Mouse (Mus musculus) telencephalon, adult 2 months (tissue): ENCODE results near the gene Usp24.

ENCODE experiments used
- DNase-seq: peaks from one replicate; pipeline ENCODE4 v3.0.0-alpha.2; 2011; ENCODE audit warnings: low read depth, low spot score

Usp24 gene

GRCm38 (mm10) chr4:106315921-106316350 is at the start of gene Usp24:
TSS of gene Usp24 (plus strand) at chr4:106316213.
- no peak for DNase-seq

GRCm38 (mm10) chr4:106276937-106277336 is 39.1 kb upstream of the Usp24 start:
- DNase-seq: no peak

- no peak for DNase-seq
Observed at GRCm38 (mm10) chr4:106279177-106279576, 36.8 kb upstream of the Usp24 start.

GRCm38 (mm10) chr4:106281128-106281491 is 34.9 kb upstream of the Usp24 start:
- DNase-seq: no peak

GRCm38 (mm10) chr4:106281492-106282122 is 34.4 kb upstream of the Usp24 start:
- no peak for DNase-seq

- no peak for DNase-seq
Observed at GRCm38 (mm10) chr4:106282123-106282510, 33.9 kb upstream of the Usp24 start.

GRCm38 (mm10) chr4:106286958-106287743 is 28.9 kb upstream of the Usp24 start:
- DNase-seq: no peak

GRCm38 (mm10) chr4:106290201-106290600 is 25.8 kb upstream of the Usp24 start:
- DNase-seq: no peak

DNA sequence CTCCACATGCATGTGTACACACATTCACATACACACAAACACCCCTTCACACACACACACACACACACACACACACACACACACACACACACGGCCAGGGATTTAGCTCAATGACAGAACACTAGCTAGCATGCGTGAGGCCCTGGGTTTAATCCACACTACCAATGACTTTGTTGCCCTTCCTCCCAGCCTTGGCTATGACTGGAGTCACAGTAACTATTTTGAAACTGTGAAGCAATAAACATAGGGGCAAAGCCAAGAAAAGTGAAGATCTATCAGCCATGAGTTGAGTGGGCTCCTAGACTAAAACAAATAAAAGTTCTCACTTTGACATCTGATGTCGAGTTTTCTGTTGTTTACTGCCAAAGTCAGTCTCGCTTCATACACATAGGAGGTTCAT is 23.2 kb upstream of the Usp24 start:
- no peak for DNase-seq

- no peak for DNase-seq
Observed at GRCm38 (mm10) chr4:106293378-106294090, 22.5 kb upstream of the Usp24 start.

GRCm38 (mm10) chr4:106295696-106296095 is 20.3 kb upstream of the Usp24 start:
- DNase-seq: no peak

DNA sequence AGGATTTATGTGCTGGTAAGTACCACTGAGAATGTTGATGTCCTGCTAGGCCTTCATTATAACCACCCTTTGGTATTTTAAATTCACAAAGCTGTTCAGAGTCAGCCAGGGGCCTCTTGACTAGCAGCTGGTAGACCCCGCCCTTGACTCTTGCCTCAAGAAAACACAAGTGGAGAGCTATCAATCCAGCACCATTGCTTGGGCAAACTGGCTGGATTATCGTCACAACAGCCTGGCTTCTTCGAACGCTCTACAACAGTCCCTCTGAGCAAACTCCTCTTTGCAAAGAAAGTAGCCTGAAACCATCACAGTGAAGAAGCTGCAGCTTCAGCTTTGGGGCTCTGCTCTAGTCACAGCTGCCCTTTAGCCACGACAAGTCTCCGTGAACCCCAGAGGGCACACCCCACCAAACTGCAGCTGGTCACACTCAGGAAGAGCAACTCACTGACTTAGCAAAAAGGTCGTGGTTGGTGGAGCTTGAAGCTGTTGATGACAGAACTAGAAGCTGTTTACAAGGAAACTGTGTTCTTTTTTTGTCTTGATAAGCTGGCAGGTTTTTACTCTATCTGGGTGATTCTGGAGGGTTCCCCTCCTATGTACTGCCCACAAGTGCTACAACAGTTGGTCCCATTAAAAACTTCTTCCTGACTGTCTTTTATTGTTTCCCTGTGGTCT is 19.5 kb upstream of the Usp24 start:
- no peak for DNase-seq

DNA sequence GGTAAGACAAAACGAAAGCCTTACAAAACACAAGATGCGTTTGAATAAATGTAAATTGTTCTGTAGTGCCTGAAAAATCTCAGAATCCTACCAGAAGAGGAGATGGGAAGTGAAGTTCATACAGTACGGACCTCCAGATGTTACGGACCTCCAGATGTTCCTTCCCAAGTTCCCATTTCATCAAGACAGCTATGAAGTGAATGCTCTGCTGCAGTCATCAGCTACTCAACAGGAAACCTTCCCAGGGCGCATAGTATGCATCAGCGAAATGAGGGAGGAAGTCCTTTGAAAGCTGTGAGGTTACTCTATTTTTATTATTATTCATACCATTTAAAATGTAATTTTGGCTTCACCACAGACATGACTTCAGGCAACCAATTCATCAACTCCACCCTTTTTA is 14.7 kb upstream of the Usp24 start:
- DNase-seq: no peak

GRCm38 (mm10) chr4:106308090-106308489 is 7.9 kb upstream of the Usp24 start:
- DNase-seq: no peak

DNA sequence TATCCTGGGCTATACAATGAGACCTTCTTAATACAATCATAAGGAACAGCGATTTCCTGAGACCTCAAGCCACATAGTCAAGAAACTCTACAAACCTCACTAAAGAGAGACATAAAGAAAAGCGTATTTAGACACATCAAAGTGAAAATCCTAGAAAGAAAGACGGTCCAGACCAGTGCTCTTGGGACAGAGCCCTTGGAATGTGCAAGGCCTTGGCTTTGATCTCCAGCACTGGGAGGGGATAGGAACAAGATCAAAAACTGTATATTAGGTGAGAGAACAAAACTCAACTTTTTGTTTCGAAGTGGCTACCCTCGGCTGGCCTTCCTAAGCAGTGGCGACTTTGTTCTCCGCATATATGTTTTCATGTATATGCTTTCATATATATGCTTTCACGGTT is 3.4 kb upstream of the Usp24 start:
- DNase-seq: no peak

DNA sequence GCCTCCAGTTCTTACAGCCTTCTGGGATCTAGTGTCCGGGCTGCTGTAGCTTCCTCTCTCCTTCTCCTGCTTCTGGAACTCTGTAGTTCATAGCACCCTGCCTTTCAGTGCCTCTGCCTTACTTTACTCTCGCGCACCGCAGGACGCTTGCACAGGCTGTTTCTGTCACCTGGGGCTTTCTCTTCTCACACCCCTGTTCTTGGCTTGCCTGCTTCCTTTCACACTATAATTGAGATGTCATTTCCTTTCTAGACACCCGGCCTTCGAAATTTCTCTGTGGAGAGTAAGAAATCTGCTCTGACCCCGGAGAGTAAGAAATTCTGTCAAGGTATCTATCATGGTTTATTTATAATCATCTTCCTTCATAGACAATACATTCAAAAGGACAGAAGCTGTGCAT is 2.9 kb upstream of the Usp24 start:
- no peak for DNase-seq

- DNase-seq: no peak
Observed at GRCm38 (mm10) chr4:106313874-106314273, 2.1 kb upstream of the Usp24 start.

- no peak for DNase-seq
Observed at GRCm38 (mm10) chr4:106314291-106314690, 1.7 kb upstream of the Usp24 start.

DNA sequence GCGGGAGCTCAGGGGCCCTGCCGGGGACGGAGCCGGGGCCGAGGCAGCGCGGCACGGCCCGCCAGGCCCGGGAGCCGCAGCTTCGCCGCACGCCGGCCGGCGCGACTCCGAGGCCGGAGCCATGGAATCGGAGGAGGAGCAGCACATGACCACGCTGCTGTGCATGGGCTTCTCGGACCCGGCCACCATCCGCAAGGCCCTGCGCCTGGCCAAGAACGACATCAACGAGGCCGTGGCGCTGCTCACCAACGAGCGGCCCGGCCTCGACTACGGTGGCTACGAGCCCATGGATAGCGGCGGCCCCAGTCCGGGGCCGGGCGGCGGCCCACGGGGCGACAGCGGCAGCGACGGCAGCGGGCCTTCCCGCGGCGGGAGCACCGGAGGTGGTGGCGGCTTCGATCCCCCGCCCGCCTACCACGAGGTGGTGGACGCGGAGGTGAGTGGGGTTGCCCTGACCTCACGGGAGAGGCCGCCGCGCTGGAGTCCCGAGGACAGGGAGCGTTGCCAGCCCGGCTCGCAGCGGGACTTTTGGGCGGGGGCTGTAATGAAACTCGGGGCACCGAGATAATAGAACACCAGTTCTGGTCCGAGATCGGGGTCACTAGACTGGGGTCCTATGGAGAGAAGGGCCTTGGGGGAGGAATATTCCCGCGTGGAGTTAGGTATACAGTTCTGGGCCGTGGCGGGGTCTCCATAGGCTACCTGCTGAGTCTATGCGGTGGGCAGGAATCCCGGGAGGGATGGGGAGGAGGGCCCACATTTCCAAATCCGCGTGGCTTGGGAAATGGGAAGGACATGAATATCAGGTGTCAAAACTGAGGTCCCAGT is 552 bp downstream of the Usp24 start:
- DNase-seq: no peak

DNA sequence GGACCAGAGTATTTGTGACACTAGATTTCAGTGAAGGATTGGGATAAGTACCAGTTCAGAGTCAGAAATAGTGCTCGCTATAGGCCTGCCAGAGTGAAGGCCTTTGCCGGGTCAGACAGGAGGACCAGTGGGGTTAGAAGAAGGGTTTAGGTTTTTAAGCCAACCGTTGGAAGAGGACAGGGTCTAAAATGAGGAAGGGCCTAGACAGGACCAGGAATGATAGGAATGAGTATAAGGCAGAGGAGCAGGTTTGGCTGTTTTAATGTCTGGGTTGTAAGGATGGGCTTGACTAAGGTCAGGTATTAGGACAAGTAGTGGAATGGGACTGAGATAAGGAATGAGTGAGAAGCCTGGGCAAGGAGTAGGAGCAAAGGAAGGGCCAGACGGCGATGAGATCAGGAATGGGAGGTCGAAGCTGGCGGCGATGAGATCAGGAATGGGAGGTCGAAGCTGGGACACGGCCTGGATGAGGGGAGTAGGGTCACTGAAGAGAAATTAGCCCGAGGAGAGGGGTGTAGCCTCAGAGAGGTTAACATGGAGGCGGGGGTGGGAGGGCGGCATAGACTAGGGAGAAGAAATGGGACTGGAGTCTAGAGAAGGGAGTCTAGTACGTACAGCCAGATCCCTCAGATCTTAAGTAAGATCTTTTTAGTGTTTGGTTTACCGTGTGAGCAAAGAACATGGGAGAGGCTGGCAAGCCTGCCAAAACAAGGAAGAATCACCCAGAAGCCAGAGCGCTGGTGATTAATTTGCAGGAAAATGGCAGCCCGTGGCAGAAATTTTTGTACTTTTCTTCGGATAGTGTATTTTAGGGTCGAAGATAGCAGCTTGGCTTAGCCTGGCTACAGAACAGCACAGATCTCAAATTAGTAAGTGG is 1.4 kb downstream of the Usp24 start:
- DNase-seq: no peak
